Mouse (Mus musculus): ENCODE measurements around the gene Ccdc172.

Gene Ccdc172

DNA sequence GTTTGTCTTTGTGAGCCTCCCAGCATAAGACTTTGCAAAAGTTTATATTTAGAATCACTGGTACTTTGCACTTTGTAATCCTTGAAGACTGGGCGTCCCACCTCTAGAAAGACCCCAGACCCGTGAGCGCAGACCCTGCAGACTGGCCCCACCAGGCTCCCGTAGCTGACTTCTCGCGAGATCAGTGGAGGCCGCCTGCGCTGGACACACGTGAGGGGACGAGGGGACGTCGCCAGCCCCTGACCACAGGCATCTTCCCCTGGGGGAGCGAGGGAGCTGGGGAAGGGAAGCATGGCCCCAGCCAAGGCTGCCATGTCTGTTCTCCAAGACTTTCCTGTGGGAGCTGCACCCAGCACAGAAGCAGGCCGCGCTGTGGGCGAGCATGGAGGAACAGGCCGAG lies at the start of gene Ccdc172:
Gene Ccdc172 (plus strand): TSS at position 176 of the 400 bp plus-strand sequence.
- DNase-seq (ENCODE audit: low read depth, low spot score), result no peak

DNA sequence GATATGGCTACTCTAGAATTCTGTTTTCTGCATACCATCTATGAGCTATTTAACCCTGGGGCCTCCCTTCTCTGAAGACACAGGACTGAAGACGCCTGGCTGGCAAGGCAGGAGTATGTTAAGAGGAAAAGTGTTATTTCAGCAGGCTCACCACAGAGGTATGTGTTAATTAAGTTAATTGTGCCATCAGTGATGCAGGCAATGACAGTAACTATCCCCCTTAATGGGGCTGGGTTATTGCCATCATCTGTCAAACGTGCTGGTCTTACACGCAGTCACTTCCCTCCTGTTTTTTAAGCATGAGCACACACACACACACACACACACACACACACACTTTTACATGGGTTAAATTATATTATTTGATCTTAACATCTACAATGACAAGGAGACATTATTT lies 48.0 kb upstream of the Ccdc172 start:
- DNase-seq (ENCODE audit: low read depth, low spot score), result no peak

- DNase-seq (ENCODE audit: low read depth, low spot score), result no peak
These were observed 43.5 kb upstream of the Ccdc172 start for GRCm38 (mm10) chr19:58468331-58468730.

DNA sequence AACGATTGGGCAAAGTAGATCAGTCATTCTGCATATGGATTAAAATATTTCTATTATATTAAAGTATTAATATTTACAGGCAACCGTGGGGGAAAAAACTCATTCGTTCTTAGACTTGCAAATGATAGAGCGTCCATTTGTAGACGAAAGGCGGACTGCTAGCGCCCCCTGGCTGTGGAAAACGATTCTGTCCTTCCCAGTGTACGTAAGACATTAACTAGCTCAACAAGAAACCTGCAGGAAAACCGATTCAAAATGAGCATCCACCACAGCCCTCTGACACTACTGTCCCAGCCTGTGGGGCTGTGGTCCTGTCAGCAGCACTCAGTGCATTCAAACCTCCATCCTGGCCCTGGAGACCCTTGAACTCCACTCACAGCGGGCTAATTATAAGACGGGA lies 42.4 kb upstream of the Ccdc172 start:
- peak; percentile 83 for DNase-seq (ENCODE audit: low read depth, low spot score)

- DNase-seq (ENCODE audit: low read depth, low spot score), result no peak
These were observed 37.5 kb upstream of the Ccdc172 start for GRCm38 (mm10) chr19:58474251-58474650.

GRCm38 (mm10) chr19:58482373-58482977 lies 29.3 kb upstream of the Ccdc172 start:
- DNase-seq (ENCODE audit: low read depth, low spot score), result no peak

DNA sequence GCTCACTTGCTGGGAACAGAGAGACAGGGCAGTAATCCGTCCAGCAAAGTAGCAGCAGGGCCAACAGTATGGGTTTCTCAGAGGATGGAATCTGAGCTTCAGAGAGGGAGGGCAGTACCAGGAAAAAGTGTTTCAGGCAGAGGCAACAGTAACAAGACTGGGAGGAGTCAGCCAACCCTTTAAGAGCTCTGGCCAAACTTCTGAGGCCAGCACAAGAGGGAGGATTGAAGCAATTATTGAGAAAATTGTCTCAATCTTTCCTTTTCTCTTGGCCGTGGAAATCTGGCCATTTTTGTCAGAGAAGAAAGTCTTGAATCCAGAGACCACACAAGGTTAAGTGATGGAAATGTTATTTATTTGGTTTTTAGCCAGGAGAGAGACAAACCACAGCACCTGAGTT lies 25.1 kb upstream of the Ccdc172 start:
- no peak for DNase-seq (ENCODE audit: low read depth, low spot score)

DNA sequence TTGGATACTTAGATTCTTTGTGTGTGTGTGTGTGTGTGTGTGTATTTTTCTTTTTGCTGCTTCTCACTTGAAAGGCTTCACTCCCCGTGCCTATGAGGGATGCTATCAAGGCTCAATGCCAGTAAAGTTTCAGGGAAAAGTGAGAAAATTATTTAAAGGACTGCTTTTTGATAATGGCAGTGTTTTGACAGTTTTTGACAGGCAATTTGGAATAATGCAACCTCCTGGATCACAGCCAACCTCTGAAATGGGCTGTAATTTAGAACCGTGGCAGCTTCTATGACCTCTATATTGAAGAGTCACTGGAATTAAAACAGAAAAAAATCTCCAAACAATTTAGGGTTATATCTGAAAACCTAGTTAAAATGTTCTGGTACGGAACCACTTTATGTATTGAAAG lies 14.7 kb upstream of the Ccdc172 start:
- no peak for DNase-seq (ENCODE audit: low read depth, low spot score)

GRCm38 (mm10) chr19:58499420-58499966 lies 12.3 kb upstream of the Ccdc172 start:
- no peak for DNase-seq (ENCODE audit: low read depth, low spot score)

DNA sequence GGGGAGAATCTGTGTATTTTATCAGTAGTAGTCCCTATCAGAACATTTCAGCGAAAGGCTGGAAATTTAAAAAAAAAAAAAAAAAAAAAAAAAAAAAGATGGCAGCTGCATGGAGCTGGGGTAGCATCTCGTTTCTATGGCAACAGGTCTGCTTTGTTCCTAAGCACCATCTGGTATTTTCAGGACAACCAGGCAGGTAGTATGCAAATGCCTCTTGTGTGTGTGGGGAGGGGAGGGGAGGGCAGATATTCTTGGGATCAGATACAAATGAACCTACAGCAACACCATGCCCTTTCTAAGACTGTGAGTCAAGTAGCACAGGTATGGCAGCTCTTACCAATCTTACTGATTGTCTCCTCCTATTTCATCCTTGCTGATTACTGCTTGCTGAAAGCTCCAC lies 11.7 kb upstream of the Ccdc172 start:
- no peak for DNase-seq (ENCODE audit: low read depth, low spot score)

- DNase-seq (ENCODE audit: low read depth, low spot score), result no peak
These were observed 9.9 kb downstream of the Ccdc172 start for GRCm38 (mm10) chr19:58521696-58522095.

DNA sequence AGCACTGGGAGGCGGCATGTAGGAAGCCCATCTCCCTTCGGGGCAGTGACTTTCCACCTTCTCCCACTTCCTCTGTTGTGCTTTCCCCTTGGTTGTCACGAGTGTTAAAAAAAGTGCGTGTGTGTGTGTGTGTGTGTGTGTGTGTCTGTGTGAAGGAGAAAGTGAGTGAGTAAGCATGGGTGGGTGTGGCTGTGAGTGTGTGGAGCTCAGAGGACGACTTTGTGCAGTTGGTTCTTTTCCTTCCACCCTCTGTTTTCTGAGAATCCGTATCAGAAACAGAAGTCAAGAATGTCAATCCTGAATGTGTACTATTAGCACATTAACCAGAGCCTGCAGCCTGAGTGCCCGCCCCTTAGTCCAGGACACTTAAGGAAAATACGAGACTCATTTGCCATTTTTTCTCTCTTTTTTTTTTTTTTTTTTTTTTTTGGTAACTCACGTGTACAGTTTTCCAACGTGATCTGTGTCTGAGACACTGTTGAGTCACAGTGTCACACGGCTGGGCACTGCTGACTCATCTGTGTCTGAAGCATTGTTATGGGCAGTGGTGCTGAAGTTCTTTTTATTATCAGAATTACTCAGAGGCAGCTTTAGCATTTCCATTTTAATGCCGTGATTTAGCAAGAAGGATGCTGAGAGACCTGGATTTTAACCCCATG lies 12.1 kb downstream of the Ccdc172 start:
- DNase-seq (ENCODE audit: low read depth, low spot score), result no peak

DNA sequence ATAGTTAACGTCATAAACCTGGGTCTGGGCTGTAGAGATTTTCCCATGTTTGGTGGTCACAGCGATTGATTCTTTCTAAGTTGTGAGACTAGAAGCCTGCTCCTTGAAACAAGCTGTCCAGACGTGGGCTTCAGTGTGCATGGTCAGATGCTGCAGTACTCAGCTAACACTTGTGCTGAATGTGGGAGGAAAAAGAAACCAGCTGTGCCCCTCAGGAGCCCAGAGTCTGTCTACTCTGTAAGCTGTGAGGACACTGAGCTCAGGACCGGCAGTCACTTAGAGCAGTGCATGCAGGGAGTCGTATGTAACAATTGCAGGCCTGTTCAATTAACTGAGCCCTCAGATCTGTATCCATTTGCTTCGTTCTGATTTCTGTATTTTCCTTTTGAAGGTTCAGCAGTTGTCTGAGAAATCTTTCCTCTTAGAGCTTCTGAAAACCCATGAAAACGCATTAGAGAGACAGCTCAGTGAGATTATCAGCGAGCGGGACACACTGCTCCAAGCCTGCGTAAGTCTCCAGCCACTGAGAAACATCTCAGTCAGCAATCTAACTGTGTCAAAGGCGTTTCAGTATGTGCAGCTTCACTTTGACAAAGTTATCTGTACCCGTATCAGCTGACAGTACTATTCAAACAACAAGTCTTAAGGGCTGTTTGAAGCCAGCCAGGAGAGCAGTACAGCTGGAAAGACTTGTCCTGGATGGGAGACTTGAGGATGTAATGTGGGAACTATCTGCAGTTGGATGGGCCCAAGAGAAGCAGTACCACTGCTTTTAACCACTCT lies 13.9 kb downstream of the Ccdc172 start:
- no peak for DNase-seq (ENCODE audit: low read depth, low spot score)

DNA sequence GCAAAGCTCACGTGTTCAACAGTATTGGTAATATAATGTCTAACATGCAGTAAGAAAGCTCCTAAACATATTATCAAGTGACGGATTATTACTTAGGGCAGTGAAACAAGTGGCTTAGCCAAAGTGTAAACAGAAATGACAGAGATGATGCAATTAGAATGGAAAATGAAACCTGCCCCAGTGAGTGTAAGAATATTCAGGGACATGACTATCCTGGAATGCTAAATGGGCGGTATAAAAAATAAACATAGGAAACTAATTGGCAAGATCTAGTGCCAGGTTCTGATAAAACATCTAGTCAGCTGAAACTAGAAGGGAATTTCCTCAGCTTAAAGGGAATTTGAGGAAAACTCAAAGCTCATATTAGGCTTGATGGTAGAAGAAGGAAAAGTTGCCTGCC lies 21.3 kb downstream of the Ccdc172 start:
- no peak for DNase-seq (ENCODE audit: low read depth, low spot score)

- DNase-seq (ENCODE audit: low read depth, low spot score), result no peak
These were observed 24.9 kb downstream of the Ccdc172 start for GRCm38 (mm10) chr19:58536691-58537090.

- no peak for DNase-seq (ENCODE audit: low read depth, low spot score)
These were observed 28.6 kb downstream of the Ccdc172 start for GRCm38 (mm10) chr19:58540396-58540795.

DNA sequence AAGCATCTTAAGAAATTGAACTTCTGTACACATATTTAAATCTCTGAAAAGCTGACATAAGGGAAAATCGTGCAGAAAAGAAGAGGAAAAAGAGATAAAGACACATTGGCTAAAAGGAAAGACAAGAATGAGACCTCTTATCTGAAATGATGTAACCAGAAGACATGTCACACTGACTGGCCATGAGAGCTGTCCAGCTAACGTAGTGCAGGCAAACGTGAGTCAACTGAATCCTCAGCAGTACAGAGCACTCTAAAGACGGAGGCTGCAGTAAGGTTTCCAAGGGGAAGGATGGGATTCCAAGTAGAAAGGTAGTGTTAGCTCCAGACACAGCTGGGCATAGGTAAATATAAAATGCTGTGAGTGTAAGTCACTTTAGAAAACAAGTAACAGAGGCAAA lies 36.6 kb downstream of the Ccdc172 start:
- no peak for DNase-seq (ENCODE audit: low read depth, low spot score)

GRCm38 (mm10) chr19:58550489-58550888 lies 38.7 kb downstream of the Ccdc172 start:
- no peak for DNase-seq (ENCODE audit: low read depth, low spot score)

- no peak for DNase-seq (ENCODE audit: low read depth, low spot score)
These were observed 39.1 kb downstream of the Ccdc172 start for GRCm38 (mm10) chr19:58550916-58551315.

GRCm38 (mm10) chr19:58554974-58555373 lies 43.2 kb downstream of the Ccdc172 start:
- DNase-seq (ENCODE audit: low read depth, low spot score), result no peak

DNA sequence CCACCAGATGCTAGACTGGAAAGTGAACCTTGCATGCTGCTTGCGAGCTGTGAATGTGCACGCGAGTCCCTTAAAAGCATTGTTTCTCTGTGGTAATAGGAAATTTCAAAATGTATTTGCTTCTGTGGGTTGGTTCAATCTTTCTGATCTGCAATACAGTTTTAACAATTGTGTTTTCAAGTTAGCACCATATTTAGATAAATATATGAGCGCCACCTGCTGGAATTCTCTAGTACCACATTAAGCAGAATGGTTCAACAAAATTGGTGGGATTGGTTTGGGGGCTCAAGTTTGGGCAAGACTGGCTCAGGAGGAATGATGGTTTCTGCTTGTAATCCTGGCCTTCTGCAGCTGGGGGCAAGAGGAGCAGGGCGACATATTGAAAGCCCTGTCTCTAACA lies 46.6 kb downstream of the Ccdc172 start:
- DNase-seq (ENCODE audit: low read depth, low spot score), result peak; percentile 42

DNA sequence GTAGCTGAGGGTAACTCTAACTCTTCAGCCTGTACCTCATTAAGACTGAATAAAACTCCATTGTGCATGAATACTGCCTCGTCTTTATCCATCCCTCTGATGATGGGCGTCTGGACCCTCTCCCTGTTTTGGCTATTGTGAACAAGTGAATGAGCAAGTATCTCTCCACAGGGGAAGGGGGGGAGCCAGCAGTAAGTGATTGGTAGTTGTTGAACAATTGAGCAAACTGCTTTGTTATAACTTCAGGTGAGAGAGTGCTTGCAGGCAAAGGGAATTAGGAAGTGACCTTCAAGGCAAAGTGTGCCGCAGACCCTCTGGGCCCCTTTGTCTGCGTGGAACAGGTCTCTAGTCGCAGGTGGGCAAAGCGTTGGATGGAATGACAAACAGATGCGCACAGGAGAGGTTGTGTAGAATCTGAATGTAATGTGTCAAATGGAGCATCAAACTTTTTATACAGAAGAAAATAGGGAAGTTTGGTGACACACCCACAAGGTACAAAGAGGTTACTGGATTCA lies 50.6 kb downstream of the Ccdc172 start:
- no peak for DNase-seq (ENCODE audit: low read depth, low spot score)

Measured in CD4-positive, CD25-positive, alpha-beta regulatory T cell, adult 2 months (primary cell).